Mouse (Mus musculus) embryonic facial prominence, embryonic 12.5 days (tissue): ENCODE data around the gene Golim4. TPM values are rescaled to one million over a fixed set of nuclear protein-coding genes. Genes with fewer than 3 reads are reported as not detected.

Source experiments
- ATAC-seq: fragments of 200-750 bp; cut with Nextera tagmentation; 2 replicates; pipeline ENCODE4 v1.8.0; 2017; ENCODE audit not compliant: insufficient number of reproducible peaks, insufficient read depth, low FRiP score, low TSS enrichment
- H3K27ac ChIP-seq: fragments of 300-500 bp; sonication (generic); 2 replicates; pipeline ENCODE4 v1.5.1; 2016; ENCODE audit warnings: mild to moderate bottlenecking
- H3K27me3 ChIP-seq: fragments of 300-500 bp; sonication (generic); 2 replicates; pipeline ENCODE4 v1.6.1; 2016; ENCODE audit warnings: mild to moderate bottlenecking, moderate library complexity
- H3K36me3 ChIP-seq: fragments of 300-500 bp; sonication (generic); 2 replicates; pipeline ENCODE4 v1.6.1; 2016; ENCODE audit warnings: mild to moderate bottlenecking
- H3K4me1 ChIP-seq: fragments of 300-500 bp; sonication (generic); 2 replicates; pipeline ENCODE4 v1.6.1; 2016
- H3K4me2 ChIP-seq: fragments of 300-500 bp; sonication (generic); replicated peaks from 2 replicates; pipeline ENCODE4 v1.6.1; 2016; ENCODE audit warnings: mild to moderate bottlenecking, moderate library complexity
- H3K4me3 ChIP-seq: fragments of 300-500 bp; sonication (generic); 2 replicates; pipeline ENCODE4 v1.5.1; 2016; ENCODE audit warnings: mild to moderate bottlenecking
- H3K9ac ChIP-seq: fragments of 300-500 bp; sonication (generic); 2 replicates; pipeline ENCODE4 v1.6.1; 2016; ENCODE audit warnings: mild to moderate bottlenecking, moderate library complexity
- H3K9me3 ChIP-seq: fragments of 300-500 bp; sonication (generic); 2 replicates; pipeline ENCODE4 v1.6.1; 2016; ENCODE audit warnings: mild to moderate bottlenecking, moderate library complexity
- WGBS: fragments of 180-500 bp; shearing (Covaris S2); methylation state at CpG from one replicate; pipeline ENCODE4 v1.1.7; 2016; 5-methylcytosine and 5-hydroxymethylcytosine counted together
- polyA plus RNA-seq: library from polyadenylated mRNA; unstranded; fragments of >200 nt; fragmentation: Nextera tagmentation; extraction: Ambion mirVana; gene quantifications from 2 replicates; pipeline ENCODE4 v1.2.1, GENCODE M21; 2016

Gene Golim4
- polyA plus RNA-seq, 1 experiment from 2014 or later: 64.4 TPM

DNA sequence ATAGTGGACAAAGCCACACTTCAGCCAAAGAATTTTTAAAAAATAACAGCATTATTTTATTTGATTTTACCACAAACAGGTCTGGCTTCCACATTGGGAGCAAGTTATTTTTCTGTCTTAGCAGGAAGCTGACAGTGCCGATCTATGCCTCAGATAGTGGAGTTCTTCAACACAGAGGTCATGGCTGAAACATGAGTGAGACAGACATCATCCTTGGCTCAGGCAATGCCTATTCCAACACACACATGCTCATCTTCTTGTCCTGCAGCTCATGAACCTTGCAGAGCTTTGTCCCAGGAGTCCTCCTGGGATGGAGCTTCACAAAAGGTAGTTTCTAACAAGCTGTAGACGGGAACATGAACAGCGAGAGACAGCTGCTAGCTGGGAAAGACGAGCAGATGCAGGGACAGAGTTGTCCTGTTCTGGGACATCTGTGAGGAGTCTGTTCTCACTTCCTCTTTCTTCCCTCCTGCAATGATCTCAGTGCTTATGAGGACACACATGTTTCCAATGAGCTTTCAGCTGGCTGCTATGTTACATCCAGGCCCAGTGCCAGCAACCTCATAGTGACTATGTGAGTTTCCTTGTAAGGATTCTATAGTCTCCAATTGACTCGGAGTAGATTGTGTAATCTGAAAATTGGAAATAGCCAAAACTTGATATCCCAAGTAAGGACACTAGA, 121.3 kb downstream of the Golim4 start:
- no peak overlapping the region for H3K4me3 ChIP-seq
- H3K27ac ChIP-seq: no peak overlapping the region
- no peaks in the 10 kb centered on the region for H3K9me3 ChIP-seq
- H3K4me1 ChIP-seq: no peaks in the 10 kb centered on the region
- H3K4me2 ChIP-seq: no peak overlapping the region
- H3K9ac ChIP-seq: no peak overlapping the region
- WGBS: 44% methylated on average over 5 of the region's 5 CpGs
- no peaks in the 10 kb centered on the region for H3K36me3 ChIP-seq
- 0 out of 2 replicates have a peak, but pooled peaks have one; percentile 64 for ATAC-seq
- no peaks in the 10 kb centered on the region for H3K27me3 ChIP-seq

DNA sequence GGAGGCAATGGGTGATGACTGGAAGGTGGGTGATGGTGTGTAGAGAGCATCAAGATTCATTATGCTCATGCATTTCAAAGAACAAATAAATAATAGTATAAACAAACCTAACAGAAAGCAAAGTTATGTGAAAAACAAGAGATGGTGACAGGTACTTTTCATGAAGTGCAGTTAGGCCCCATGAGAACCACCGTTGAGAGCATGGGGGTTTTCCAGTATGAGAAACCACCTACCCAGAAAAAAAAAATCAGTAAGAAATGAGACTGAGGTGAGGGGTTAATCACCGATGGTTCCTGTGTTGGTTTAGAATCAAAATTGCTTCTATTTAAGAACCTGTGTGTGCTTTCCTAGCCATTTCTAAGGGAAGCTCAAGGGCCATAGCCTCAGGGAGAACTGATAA, 121.9 kb downstream of the Golim4 start:
- H3K9me3 ChIP-seq: no peaks in the 10 kb centered on the region
- WGBS: 46% methylated on average over 2 of the region's 2 CpGs
- no peaks in the 10 kb centered on the region for H3K36me3 ChIP-seq
- no peak overlapping the region for H3K9ac ChIP-seq
- H3K27ac ChIP-seq: no peak overlapping the region
- no peak overlapping the region for H3K4me3 ChIP-seq
- no peaks in the 10 kb centered on the region for H3K4me1 ChIP-seq
- H3K27me3 ChIP-seq: no peaks in the 10 kb centered on the region
- no peak overlapping the region for H3K4me2 ChIP-seq
- ATAC-seq: no peak

Other genes with a start within 250 kb of the Golim4 start
- gene Gm29133, start 208.8 kb downstream of the Golim4 start, polyA plus RNA-seq: not detected in 2 replicates
- 3.8 and 6.1 TPM in 2 replicates for gene Fstl5, start 117.3 kb upstream of the Golim4 start, polyA plus RNA-seq